Mouse (Mus musculus): ENCODE data around the gene Grid1.

DNA sequence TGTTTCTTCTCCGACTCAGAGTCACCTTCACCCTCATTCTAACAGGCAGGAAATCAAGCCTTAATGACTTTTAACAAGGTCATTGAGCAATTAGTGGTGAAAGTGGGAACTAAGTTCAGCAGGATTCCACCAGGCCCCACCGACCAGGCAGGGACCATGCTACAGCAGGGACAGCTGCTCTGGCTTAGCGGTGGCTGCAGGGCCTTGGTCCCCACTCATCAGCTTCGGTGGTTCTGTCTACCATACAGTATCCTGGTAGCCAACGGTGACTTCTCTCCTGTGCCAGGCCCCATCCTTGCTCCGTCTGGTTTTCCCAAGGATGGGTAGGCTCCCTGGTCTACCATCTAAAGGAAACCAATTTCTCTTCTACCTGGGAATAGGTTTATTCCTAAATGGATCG is 318.2 kb downstream of the Grid1 start:
- no peak for TF ChIP-seq CTCF (conservative IDR thresholded peaks at IDR 0.05; ENCODE audit: insufficient read depth, insufficient read length, low read depth, low read length)
- no peak for TF ChIP-seq POLR2A (IDR thresholded peaks at IDR 0.05; ENCODE audit: low read depth, low read length)

All from kidney, adult 2 months (tissue).